Mouse (Mus musculus) forebrain, embryonic 13.5 days (tissue): ENCODE measurements around the gene Ctsl. TPM values are rescaled to one million over a fixed set of nuclear protein-coding genes. Genes with fewer than 3 reads are reported as not detected.

Source experiments
- ATAC-seq: fragments of 200-750 bp; cut with Nextera tagmentation; 2 replicates; pipeline ENCODE4 v1.8.0; 2017
- H3K27ac ChIP-seq: fragments of 300-500 bp; sonication (generic); 2 replicates; pipeline ENCODE4 v1.5.1; 2015; ENCODE audit warnings: inconsistent platforms, mild to moderate bottlenecking, moderate library complexity
- H3K27me3 ChIP-seq: fragments of 300-500 bp; sonication (generic); 2 replicates; pipeline ENCODE4 v1.6.1; 2015; ENCODE audit warnings: mild to moderate bottlenecking, inconsistent platforms
- H3K36me3 ChIP-seq: fragments of 300-500 bp; sonication (generic); 2 replicates; pipeline ENCODE4 v1.6.1; 2015; ENCODE audit warnings: mild to moderate bottlenecking, inconsistent platforms; ENCODE audit not compliant: poor library complexity, severe bottlenecking
- H3K4me1 ChIP-seq: fragments of 300-500 bp; sonication (generic); 2 replicates; pipeline ENCODE4 v1.6.1; 2015; ENCODE audit warnings: inconsistent platforms
- H3K4me2 ChIP-seq: fragments of 300-500 bp; sonication (generic); 2 replicates; pipeline ENCODE4 v1.6.1; 2015; ENCODE audit warnings: inconsistent platforms, mild to moderate bottlenecking, moderate library complexity
- H3K4me3 ChIP-seq: fragments of 300-500 bp; sonication (generic); 2 replicates; pipeline ENCODE4 v1.5.1; 2015; ENCODE audit warnings: mild to moderate bottlenecking, inconsistent platforms
- H3K9ac ChIP-seq: fragments of 300-500 bp; sonication (generic); 2 replicates; pipeline ENCODE4 v1.6.1; 2015; ENCODE audit warnings: mild to moderate bottlenecking, inconsistent platforms
- H3K9me3 ChIP-seq: fragments of 300-500 bp; sonication (generic); replicated peaks from 2 replicates; pipeline ENCODE4 v1.6.1; 2016; ENCODE audit warnings: inconsistent platforms
- WGBS: fragments of 180-500 bp; shearing (Covaris S2); methylation state at CpG from one replicate; pipeline ENCODE4 v1.1.7; 2015; 5-methylcytosine and 5-hydroxymethylcytosine counted together
- polyA plus RNA-seq: library from polyadenylated mRNA; unstranded; fragments of >200 nt; fragmentation: Nextera tagmentation; extraction: Ambion mirVana; gene quantifications from 2 replicates; pipeline ENCODE4 v1.2.1, GENCODE M21; 2015

Gene Ctsl
- polyA plus RNA-seq, 1 experiment from 2014 or later: 79.0 TPM

DNA sequence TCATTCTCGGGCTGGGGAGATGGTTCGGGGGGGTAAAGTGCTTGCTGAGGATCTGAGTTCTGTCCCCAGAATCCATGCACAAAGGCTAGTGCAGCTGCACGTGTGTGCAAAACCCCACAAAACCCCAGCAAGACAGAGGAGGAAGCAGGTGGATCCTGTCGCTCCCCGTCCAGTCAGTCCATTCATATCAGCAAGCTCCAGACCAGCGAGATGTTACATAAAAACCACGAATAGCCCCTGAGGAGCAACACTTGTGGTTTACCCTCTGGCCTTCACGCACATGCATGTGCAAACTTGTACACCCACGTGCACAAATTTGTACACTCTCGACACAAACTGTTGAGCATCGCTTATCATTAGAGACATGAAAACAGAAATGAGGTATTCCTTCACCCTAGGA is 60.8 kb downstream of the Ctsl start:
- H3K9ac ChIP-seq: no peak overlapping the region
- no peaks in the 10 kb centered on the region for H3K27me3 ChIP-seq
- no peak overlapping the region for H3K4me3 ChIP-seq
- no peak overlapping the region for H3K4me2 ChIP-seq
- H3K9me3 ChIP-seq: no peaks in the 10 kb centered on the region
- 90% methylated on average over 11 of the region's 11 CpGs for WGBS
- ATAC-seq: no peak
- no peaks in the 10 kb centered on the region for H3K36me3 ChIP-seq
- H3K27ac ChIP-seq: no peak overlapping the region
- H3K4me1 ChIP-seq: peaks cover 11% of the 10 kb centered on the region

Other genes starting within 250 kb of the Ctsl start
- gene Slc35d2, start 241.5 kb downstream of the Ctsl start, polyA plus RNA-seq: 1.2 and 1.3 TPM in 2 replicates
- gene Zfp367, start 217.7 kb downstream of the Ctsl start, polyA plus RNA-seq: 18.9 and 20.4 TPM in 2 replicates
- 10.9 and 12.4 TPM in 2 replicates for gene Habp4, start 209.1 kb downstream of the Ctsl start, polyA plus RNA-seq
- gene Cdc14b, start 95.6 kb downstream of the Ctsl start, polyA plus RNA-seq: 3.8 and 5.5 TPM in 2 replicates
- gene Aaed1, start 58.2 kb downstream of the Ctsl start, polyA plus RNA-seq: 10.1 and 12.3 TPM in 2 replicates
- 14.9 and 16.2 TPM in 2 replicates for gene Cdk20, start 61.4 kb upstream of the Ctsl start, polyA plus RNA-seq
- gene Fam240b, start 126.9 kb upstream of the Ctsl start, polyA plus RNA-seq: not detected in 2 replicates